Mouse (Mus musculus) G1E (cell line): ENCODE measurements at regions not wholly inside any gene's neighbourhood (a gene's known extent, or its start where the extent isn't known, plus 50 kb on each side); places are given as distances from the start of the nearest gene placed in this dataset.

Experiments
- CTCF ChIP-seq: IDR thresholded peaks from 2 replicates; pipeline ENCODE4 v1.5.1; 2012; ENCODE audit warnings: low read depth, low read length, inconsistent platforms, mixed read lengths
- GATA1 ChIP-seq: IDR thresholded peaks from 2 replicates; pipeline ENCODE4 v1.6.1; 2012; ENCODE audit warnings: borderline replicate concordance, low read length, inconsistent platforms, mixed read lengths
- GATA2 ChIP-seq: IDR thresholded peaks from 2 replicates; pipeline ENCODE4 v1.6.1; 2012; ENCODE audit warnings: low read depth, low read length, inconsistent platforms, borderline replicate concordance
- TAL1 ChIP-seq: conservative IDR thresholded peaks from 2 replicates; pipeline ENCODE4 v1.6.1; 2012; ENCODE audit warnings: low read depth, low read length, inconsistent platforms, mixed read lengths

DNA sequence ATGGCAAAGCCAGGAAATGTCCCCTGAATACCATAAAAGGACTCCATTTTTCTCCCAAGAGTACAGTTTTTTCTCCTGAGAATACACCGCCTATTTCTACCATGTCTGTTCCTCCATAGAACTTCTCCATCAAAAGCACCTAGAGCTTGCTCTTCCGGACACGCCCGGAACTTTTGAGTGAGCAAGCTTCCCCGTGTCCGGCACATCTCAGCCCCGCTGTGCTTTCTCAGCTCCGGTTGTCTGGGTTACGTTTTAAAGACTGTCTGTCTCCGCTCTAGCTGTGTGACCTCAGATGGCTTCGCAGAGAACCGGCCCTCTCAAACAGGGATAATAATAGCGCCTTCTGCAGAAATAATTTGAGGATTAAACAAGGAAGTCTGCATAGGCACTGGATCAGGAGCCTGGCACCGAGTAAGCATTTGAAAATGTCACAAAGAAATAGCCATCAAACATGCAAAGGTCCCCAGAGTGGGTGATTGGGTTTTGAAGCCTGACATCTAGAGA is 122.8 kb downstream of the Ddx11 start:
- TF ChIP-seq CTCF (no peak), TAL1 (no peak), GATA1 (no peak), GATA2 (no peak)
